Mouse (Mus musculus) left cerebral cortex, adult 2 months (tissue): ENCODE measurements around the gene Scn11a. TPM values are rescaled to one million over a fixed set of nuclear protein-coding genes. Genes with fewer than 3 reads are reported as not detected.

Experiments used
- DNase-seq, 2 experiments: peaks; one replicate each; pipeline ENCODE4 v3.0.0; 2021 to 2022; ENCODE audit warnings: low spot score in 2 of 2, mixed read lengths in 1 of 2; ENCODE audit errors: extremely low spot score in 1 of 2
- H3K27ac ChIP-seq: fragments of 200-600 bp; 2 replicates; pipeline ENCODE4 v1.8.1; 2022
- H3K4me3 ChIP-seq: fragments of 200-600 bp; 2 replicates; pipeline ENCODE4 v1.8.1; 2022
- CTCF ChIP-seq: fragments of 200-600 bp; IDR thresholded peaks from 2 replicates; pipeline ENCODE4 v1.8.1; 2022; ENCODE audit warnings: antibody characterized with exemption, mild to moderate bottlenecking, moderate library complexity
- intact Hi-C: fragments of 180-260 bp; cut with DNase I; formaldehyde crosslinking; loops from one replicate; pipeline ENCODE4 v1.15.1; 2025
- long read RNA-seq, 2 experiments: library from polyadenylated mRNA; stranded (forward); transcript quantifications; one replicate each; pipeline ENCODE4 v2.0.0; 2021; ENCODE audit warnings: borderline mapping rate in 2 of 2
- total RNA-seq, 2 experiments: library from RNA; stranded (reverse); gene quantifications; 2 replicates each; pipeline ENCODE4 v1.2.3; 2021

The Scn11a gene
- total RNA-seq, result under 1 TPM; 0.16 to 0.25 TPM
- long read RNA-seq, experiment 1, partial matches to known transcripts, result 0 of 2 reads
- long read RNA-seq, experiment 1, other reads (novel, unspliced or antisense), result 2 of 2 reads
- long read RNA-seq, experiment 2, result 0 reads

DNA sequence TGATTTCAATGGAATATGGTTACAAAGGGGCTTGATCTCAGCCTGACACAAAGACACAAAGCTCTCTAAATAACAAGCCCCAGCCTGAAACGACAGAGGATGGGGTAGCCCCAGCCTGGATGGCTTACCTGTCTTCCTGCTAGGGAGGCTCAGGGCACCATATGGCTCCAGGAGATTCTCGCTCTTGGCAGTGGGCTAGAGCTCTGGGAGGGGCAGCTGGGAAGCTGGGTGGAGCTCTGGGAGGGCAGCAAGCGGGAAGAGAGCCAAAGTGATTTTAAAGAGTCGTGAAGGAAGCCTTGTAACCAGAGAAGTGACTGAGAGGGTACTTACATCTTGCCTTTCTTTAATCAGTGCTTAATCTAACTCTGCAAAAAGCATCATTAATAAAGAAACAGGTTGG is at the start of gene Scn11a:
Gene Scn11a (minus strand): TSS at position 160 of the 400 bp plus-strand sequence.
- Histone ChIP-seq H3K4me3 (no peak within 1 kb of the TSS), H3K27ac (no peak within 1 kb of the TSS)
- no peak for DNase-seq
- TF ChIP-seq CTCF, result no peak
- intact Hi-C loops, result no loop called here

DNA sequence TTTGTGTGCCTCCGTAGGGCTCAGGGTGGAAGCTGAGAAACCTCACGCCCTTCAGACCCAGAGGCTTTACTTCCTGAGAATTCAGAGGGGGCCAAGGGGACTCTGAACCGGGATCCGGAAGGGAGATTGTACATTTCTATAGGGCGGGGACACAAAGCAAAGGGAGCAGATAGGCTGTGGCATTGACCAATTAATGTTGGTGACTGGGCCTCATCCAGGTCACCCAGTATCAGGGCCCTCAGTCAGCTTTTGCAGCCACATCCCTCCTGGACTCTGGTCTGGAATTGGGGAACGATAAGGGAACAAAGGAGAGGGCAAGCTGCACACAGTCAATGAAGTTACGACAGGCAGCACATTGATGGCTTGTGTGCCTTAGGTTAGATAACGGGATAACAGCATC is 28.9 kb upstream of the Scn11a start:
- H3K4me3 ChIP-seq, result no peak overlapping the region
- no peak overlapping the region for H3K27ac ChIP-seq
- no peak for DNase-seq
- intact Hi-C loops, result no loop called here
- no peak for TF ChIP-seq CTCF

DNA sequence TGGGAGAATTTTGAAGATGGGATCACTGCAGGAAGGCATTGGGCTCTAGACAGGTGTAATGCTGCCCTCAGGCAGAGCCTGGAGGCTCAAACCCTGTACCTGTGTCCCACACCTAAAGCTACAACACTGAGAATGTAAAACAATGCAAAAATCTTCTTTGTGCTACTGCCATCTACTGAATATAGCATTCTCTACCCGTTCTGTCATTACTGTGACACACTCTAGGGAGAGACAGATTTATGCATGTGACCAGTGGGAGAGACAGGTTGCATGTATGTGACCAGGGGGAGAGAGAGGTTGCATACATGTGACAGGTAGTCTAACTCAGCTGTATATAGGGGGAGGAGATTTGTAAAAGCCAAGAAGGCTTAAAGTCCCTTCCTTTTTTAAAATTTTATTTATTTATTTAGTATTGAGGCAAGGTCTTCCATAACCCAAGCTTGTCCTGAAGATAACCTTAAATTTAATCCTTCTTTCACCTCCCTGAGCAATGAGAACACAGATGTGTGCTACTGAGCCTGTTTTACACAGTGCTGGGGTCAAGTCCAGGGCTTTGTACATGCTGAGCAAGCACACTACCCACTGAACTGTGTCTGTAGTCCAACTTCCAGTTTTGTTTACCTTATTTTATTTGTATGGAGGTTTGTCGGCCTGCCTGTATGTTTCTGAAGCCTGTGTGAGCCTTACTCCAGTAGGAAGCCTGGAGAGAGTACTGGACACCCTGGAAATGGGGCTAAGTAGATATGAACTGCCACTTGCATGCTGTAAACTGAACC is 28.0 kb upstream of the Scn11a start:
- no peak; the same call in none of the 2 replicates for TF ChIP-seq CTCF
- no peak overlapping the region for H3K27ac ChIP-seq
- intact Hi-C loops, result no loop called here
- DNase-seq, result no peak
- H3K4me3 ChIP-seq, result no peak overlapping the region

DNA sequence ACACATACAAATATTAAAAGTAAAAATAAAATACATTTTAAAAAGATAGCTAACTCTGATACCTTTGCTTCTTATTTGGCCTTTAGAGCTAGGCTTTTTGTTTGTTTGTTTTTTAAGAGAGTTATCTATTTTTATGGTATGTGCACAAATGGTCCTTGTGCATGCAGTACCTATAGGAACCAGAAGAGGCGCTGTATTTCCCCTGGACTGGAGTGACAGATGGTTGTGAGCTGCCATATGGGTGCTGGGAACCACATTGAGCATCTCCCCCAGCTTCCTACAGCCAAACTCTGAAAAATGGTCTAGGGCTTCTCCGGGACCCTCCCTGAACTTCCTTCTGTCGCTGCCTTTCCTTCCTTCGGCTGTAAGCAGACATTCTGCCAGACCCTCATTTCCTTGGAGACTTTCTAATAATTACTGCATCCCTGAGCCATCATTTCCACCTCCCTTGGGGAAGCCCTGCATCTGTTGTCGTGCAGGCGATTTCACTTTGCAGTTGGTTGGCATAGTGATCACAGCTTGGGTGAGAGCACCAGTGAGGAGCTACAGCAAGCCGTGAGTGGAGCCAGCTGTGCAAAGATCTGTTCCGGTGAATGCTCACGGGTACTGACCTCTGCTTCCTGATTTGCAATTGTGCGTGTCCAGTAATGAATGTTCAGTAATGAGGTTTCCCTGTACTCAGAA is 27.2 kb upstream of the Scn11a start:
- no peak overlapping the region for H3K27ac ChIP-seq
- intact Hi-C loops, result no loop called here
- DNase-seq, result no peak
- peak; percentile 41 for TF ChIP-seq CTCF
- no peak overlapping the region for H3K4me3 ChIP-seq

DNA sequence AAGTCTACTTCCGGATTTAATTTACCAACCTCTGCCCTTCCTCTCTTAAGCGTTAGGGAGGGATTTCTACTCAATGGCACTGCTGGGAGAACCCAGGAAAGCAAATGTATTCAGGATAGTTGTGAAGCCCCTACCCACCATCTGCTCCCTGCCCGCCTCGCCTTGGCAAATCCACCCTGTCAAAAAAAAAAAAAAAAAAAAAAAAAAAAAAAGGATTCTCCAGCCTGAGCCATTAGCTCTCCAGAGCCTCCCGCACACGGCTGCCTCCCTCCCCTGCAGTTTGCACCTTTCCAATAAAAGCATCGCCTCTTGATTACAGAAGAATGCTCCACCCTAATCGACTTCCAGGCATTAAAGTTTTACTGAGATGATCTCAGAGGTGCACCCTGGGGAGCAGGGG is 24.0 kb upstream of the Scn11a start:
- TF ChIP-seq CTCF, result no peak
- no peak for DNase-seq
- Histone ChIP-seq H3K27ac (no peak overlapping the region), H3K4me3 (no peak overlapping the region)
- intact Hi-C loops, result no loop called here

DNA sequence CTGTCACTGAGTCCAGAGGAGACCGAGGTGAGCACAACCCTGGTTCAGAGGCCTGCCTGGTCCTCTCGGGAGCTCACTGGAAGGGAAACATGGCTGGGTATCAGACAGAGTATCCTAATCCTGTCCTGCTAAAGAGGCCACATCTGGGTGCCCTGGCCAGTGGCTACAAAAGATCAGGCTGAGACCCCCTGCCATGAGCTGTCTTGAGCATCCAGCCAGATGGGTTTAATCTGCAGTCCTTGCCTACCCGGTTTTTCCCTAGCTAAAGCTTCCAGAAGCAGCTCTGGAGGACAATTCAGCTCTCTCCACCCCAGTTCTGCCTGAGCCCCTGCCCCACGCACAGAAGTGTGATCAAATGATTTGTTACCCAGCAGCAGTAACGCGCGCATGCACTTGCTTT is 23.4 kb upstream of the Scn11a start:
- Histone ChIP-seq H3K4me3 (no peak overlapping the region), H3K27ac (no peak overlapping the region)
- TF ChIP-seq CTCF, result no peak
- no peak for DNase-seq
- intact Hi-C loops, result no loop called here

DNA sequence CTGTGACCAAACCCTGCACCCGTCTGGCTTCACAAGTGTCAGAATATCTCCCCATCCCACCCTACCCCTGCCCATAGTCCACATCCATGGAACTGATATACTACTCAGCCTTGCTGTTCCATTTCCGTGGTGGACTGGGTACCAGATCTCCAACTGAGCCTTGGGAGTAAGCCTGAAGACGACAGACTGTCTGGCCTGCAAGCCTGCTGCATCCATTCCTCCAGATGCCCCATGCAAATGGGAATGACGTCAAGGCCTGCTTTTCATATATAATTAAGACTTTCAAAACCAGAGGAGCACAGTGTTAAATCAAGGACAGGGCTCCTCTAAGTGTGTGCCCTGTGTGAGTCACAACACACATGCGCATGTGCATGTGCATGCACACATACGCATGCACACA is 21.9 kb upstream of the Scn11a start:
- no peak overlapping the region for H3K27ac ChIP-seq
- DNase-seq, result no peak
- intact Hi-C loops, result no loop called here
- H3K4me3 ChIP-seq, result no peak overlapping the region
- TF ChIP-seq CTCF, result no peak

DNA sequence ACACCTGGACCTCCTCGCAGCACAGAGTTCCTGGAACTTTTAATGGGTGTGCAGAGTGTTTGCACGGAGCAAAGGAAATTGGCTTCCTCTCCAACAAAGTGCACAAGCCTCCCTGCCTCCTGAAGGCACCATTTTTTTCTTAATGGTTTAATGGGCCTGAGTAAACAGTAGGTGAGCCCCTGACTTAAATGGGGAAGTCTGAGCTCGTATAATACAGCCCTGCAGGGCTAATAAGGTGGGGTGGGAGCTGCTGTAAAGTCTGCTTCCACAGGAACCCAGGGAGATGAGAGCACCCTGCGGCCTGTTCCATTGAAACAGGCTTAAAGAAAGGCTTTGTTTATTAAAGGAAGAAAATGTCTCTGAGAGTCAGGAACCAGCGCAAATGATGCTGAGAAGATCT is 19.5 kb upstream of the Scn11a start:
- no peak for TF ChIP-seq CTCF
- no peak for DNase-seq
- intact Hi-C loops, result loop anchor here (5.0 kb wide), 1 partner anchor 197 kb away; no protein-coding TSS in a partner anchor
- Histone ChIP-seq H3K4me3 (no peak overlapping the region), H3K27ac (no peak overlapping the region)

DNA sequence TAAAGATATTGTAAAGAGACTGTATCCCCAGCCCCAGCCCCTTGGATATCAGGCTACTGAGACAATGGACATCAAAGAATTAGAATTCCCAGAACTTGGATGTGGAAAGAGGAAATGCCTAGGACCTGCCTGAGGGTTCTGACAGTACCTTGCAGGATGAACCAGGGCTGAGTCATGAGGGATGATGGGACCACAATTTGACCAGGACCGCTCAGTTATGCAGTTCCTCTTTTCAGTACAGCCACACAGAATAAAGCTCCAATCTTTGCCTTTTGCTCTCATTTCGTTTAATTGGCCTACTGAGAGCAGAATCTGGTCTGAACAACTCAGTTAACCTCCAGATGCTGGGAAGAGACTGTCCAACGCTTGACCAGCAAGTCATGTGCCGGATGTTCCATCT is 18.3 kb upstream of the Scn11a start:
- intact Hi-C loops, result loop anchor here (5.0 kb wide), 1 partner anchor 196 kb away; no protein-coding TSS in a partner anchor
- TF ChIP-seq CTCF, result no peak
- Histone ChIP-seq H3K27ac (no peak overlapping the region), H3K4me3 (no peak overlapping the region)
- no peak for DNase-seq

DNA sequence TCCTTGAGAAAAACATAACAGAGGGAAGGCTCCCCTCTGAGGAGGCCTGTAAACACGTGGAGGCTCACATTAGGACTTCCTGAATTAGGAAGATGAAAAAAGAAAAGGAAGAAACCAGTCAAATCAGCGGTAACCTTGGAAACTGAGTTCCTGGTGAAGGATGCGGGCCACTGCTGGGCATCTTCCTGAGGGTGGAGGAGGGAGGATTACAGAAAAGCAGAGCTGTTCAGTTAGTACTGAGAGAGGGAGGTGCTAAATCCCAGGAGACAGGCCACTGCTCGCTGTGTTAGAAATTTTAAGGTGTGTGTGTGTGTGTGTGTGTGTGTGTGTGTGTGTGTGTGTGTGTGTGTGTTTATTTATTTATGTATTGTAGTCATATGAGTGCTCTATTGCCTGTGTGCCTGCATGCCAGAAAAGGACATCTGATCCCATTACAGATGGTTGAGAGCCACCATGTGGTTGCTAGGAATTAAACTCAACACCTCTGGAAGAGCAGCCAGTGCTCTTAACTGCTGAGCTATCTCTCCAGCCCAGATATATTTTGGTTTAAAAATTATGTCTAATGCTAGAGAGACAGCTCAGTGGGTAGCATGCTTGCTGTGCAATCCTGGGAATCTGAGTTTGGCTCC is 17.4 kb upstream of the Scn11a start:
- TF ChIP-seq CTCF, result no peak; the same call in 1 of the 2 replicates
- intact Hi-C loops, result loop anchor here (5.0 kb wide), 1 partner anchor 195 kb away; no protein-coding TSS in a partner anchor
- DNase-seq, result no peak
- Histone ChIP-seq H3K27ac (no peak overlapping the region), H3K4me3 (no peak overlapping the region)

DNA sequence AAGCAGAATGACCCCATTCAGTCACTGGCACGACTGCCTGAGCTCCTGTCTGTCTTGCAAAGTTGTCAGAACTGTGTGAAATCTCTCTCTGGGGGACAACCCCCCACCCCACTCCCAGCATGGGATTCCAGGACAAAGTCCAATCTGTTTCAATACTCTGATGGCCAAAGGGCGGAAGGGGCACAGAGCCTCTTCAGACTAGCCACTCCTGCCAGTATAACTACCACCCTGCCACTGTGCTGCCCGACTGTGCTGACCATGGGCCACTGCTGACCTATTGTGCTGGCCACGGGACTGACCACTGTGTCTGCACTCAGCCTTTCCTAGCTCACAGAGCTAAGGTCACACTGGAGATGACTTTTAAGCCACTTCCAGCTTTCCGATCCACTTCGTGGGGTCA is 16.8 kb upstream of the Scn11a start:
- DNase-seq, result no peak
- no peak overlapping the region for H3K4me3 ChIP-seq
- no peak overlapping the region for H3K27ac ChIP-seq
- TF ChIP-seq CTCF, result no peak
- intact Hi-C loops, result loop anchor here (5.0 kb wide), 1 partner anchor 195 kb away; no protein-coding TSS in a partner anchor

DNA sequence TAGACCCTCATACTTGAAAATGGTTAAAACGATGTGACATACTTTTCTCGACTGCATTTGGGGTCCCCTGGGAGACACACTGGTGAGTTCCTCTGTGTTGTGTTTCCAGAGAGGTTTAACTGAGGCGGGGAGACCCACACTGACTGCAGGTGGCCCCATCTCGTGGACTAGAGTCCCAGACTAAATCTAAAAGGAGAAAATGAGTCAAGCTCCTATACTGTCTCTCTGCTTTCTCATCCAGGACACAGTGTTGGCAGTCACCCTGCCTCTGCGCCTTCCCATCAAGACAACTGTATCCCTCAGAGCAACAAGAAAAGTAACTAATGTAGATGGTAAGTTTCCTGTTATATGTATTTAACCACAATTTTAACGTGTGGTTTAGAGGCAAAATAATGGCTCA is 15.9 kb upstream of the Scn11a start:
- TF ChIP-seq CTCF, result no peak
- intact Hi-C loops, result loop anchor here (5.0 kb wide), 1 partner anchor 194 kb away; no protein-coding TSS in a partner anchor
- DNase-seq, result no peak
- no peak overlapping the region for H3K27ac ChIP-seq
- H3K4me3 ChIP-seq, result no peak overlapping the region
